Mouse (Mus musculus) layer of hippocampus, postnatal 36 days (tissue): ENCODE results near the gene Vmn2r47. TPM values are rescaled to one million over a fixed set of nuclear protein-coding genes. Genes with fewer than 3 reads are reported as not detected.
"Not testable (repeated sequence)": the region's sequence is repeated elsewhere in the genome, so short reads cannot be mapped to it uniquely, and the experiment has no call there.

Experiments used
- DNase-seq, 2 experiments: peaks; one replicate each; pipeline ENCODE4 v3.0.0; 2022
- total RNA-seq, 2 experiments: library from RNA; stranded (reverse); gene quantifications; 2 replicates each; pipeline ENCODE4 v1.2.3; 2021

The Vmn2r47 gene
- total RNA-seq: not detected

- DNase-seq: not testable (repeated sequence)
These were observed at the start of gene Vmn2r47 for GRCm38 (mm10) chr7:9841225-9841624. Gene Vmn2r47, minus strand, starts transcription at chr7:9841325.

- DNase-seq: not testable (repeated sequence)
These were observed 70.7 kb downstream of the Vmn2r47 start, which contains the start of gene Vmn2r46 for GRCm38 (mm10) chr7:9770471-9770870. Gene Vmn2r46, minus strand, starts transcription at chr7:9770571.

Other genes with a start within 250 kb of the Vmn2r47 start
- gene Vmn2r46, start 70.8 kb downstream of the Vmn2r47 start, total RNA-seq: not detected
- gene Vmn2r48, start 112.3 kb upstream of the Vmn2r47 start, total RNA-seq: not detected
- gene Vmn2r49, start 150.9 kb upstream of the Vmn2r47 start, total RNA-seq: not detected
- not detected for gene Vmn2r50, start 212.0 kb upstream of the Vmn2r47 start, total RNA-seq